Mouse (Mus musculus): ENCODE results near the gene Prr29. TPM values are rescaled to one million over a fixed set of nuclear protein-coding genes. Genes with fewer than 3 reads are reported as not detected.
"Not testable (repeated sequence)": the region's sequence is repeated elsewhere in the genome, so short reads cannot be mapped to it uniquely, and the experiment has no call there.

The Prr29 gene
- polyA plus RNA-seq, 1 experiment from 2014 or later = not detected

- H3K27ac ChIP-seq = no peak within 1 kb of the TSS
- ATAC-seq (ENCODE audit: insufficient number of reproducible peaks, insufficient read depth, low FRiP score, low TSS enrichment) = no peak
These were observed 22.5 kb downstream of the Prr29 start, which contains the start of gene Icam2 for GRCm38 (mm10) chr11:106387791-106388216. Gene Icam2, minus strand, starts transcription at chr11:106388075.

GRCm38 (mm10) chr11:106389611-106390010 lies 24.3 kb downstream of the Prr29 start:
- H3K4me3 ChIP-seq = no peak overlapping the region
- 22% methylated on average over 3 of the region's 3 CpGs for WGBS
- peaks cover 7% of the 10 kb centered on the region; the same call in 1 of the 2 replicates for H3K4me1 ChIP-seq
- no peaks in the 10 kb centered on the region for H3K36me3 ChIP-seq
- ATAC-seq (ENCODE audit: insufficient number of reproducible peaks, insufficient read depth, low FRiP score, low TSS enrichment) = no peak
- H3K9ac ChIP-seq = no peak overlapping the region
- H3K27me3 ChIP-seq = no peaks in the 10 kb centered on the region
- H3K9me3 ChIP-seq = no peaks in the 10 kb centered on the region
- no peak overlapping the region; the same call in 1 of the 2 replicates for H3K27ac ChIP-seq
- H3K4me2 ChIP-seq (replicated peaks) = no peak overlapping the region

More at GRCm38 (mm10) chr11:106387791-106388216, 22.5 kb downstream of the Prr29 start, which contains the start of gene Icam2:
- Histone ChIP-seq H3K4me3 (no peak within 1 kb of the TSS), H3K9me3 (no peaks in the 10 kb centered on the region), H3K27me3 (no peaks in the 10 kb centered on the region), H3K4me1 (peaks cover 10% of the 10 kb centered on the region; the same call in 1 of the 2 replicates), H3K4me2 (replicated peaks) (no peak within 1 kb of the TSS), H3K36me3 (no peaks in the 10 kb centered on the region), H3K9ac (no peak within 1 kb of the TSS)
- 61% methylated on average over 6 of the region's 6 CpGs for WGBS

- H3K9ac ChIP-seq = no peak overlapping the region
- 61% methylated on average over 3 of the region's 3 CpGs for WGBS
- ATAC-seq (ENCODE audit: insufficient number of reproducible peaks, insufficient read depth, low FRiP score, low TSS enrichment) = no peak
- H3K4me3 ChIP-seq = no peak overlapping the region
- H3K27ac ChIP-seq = no peak overlapping the region
- H3K9me3 ChIP-seq = no peaks in the 10 kb centered on the region
- no peaks in the 10 kb centered on the region for H3K27me3 ChIP-seq
- no peak overlapping the region for H3K4me2 ChIP-seq (replicated peaks)
- peaks cover 7% of the 10 kb centered on the region; the same call in 1 of the 2 replicates for H3K4me1 ChIP-seq
- H3K36me3 ChIP-seq = no peaks in the 10 kb centered on the region
These were observed 25.5 kb downstream of the Prr29 start for GRCm38 (mm10) chr11:106390757-106391156.

- H3K27me3 ChIP-seq = no peaks in the 10 kb centered on the region
These were observed 26.4 kb downstream of the Prr29 start for GRCm38 (mm10) chr11:106391546-106392188.

GRCm38 (mm10) chr11:106392597-106393330 lies 27.5 kb downstream of the Prr29 start:
- Histone ChIP-seq H3K9ac (no peak overlapping the region), H3K4me2 (replicated peaks) (no peak overlapping the region), H3K36me3 (no peaks in the 10 kb centered on the region), H3K9me3 (no peaks in the 10 kb centered on the region), H3K4me1 (peaks cover 7% of the 10 kb centered on the region; the same call in 1 of the 2 replicates), H3K27me3 (no peaks in the 10 kb centered on the region), H3K4me3 (no peak overlapping the region), H3K27ac (no peak overlapping the region)
- WGBS = 60% methylated on average over 7 of the region's 7 CpGs
- no peak for ATAC-seq (ENCODE audit: insufficient number of reproducible peaks, insufficient read depth, low FRiP score, low TSS enrichment)

More at GRCm38 (mm10) chr11:106391546-106392188, 26.4 kb downstream of the Prr29 start:
- Histone ChIP-seq H3K4me2 (replicated peaks) (no peak overlapping the region), H3K36me3 (no peaks in the 10 kb centered on the region), H3K4me1 (peaks cover 7% of the 10 kb centered on the region; the same call in 1 of the 2 replicates), H3K4me3 (no peak overlapping the region), H3K9ac (no peak overlapping the region), H3K27ac (no peak overlapping the region), H3K9me3 (no peaks in the 10 kb centered on the region)
- WGBS = 33% methylated on average over 6 of the region's 6 CpGs
- ATAC-seq (ENCODE audit: insufficient number of reproducible peaks, insufficient read depth, low FRiP score, low TSS enrichment) = no peak

DNA sequence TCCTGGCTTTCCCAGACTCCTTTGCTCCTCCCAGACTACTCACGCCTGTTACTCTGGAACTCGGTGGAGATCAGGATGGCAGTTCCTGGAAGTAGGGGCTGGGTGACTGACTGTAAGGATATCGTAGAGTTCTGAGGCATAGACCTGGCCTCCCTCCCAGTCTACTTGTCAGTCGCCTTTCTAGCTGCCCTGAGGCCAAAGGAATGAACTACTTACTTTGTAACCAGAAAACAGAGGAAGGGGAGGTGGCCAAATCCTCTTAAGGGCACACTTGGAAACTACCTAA lies 28.0 kb downstream of the Prr29 start:
- H3K36me3 ChIP-seq = 0 out of 2 replicates have a peak, but pooled peaks cover 2% of the 10 kb centered on the region
- no peak for ATAC-seq (ENCODE audit: insufficient number of reproducible peaks, insufficient read depth, low FRiP score, low TSS enrichment)
- H3K4me1 ChIP-seq = peaks cover 7% of the 10 kb centered on the region; the same call in 1 of the 2 replicates
- no peak overlapping the region for H3K9ac ChIP-seq
- H3K27ac ChIP-seq = no peak overlapping the region
- no peak overlapping the region for H3K4me3 ChIP-seq
- no peaks in the 10 kb centered on the region for H3K27me3 ChIP-seq
- WGBS = 49% methylated on average over 4 of the region's 4 CpGs
- no peaks in the 10 kb centered on the region for H3K9me3 ChIP-seq
- no peak overlapping the region for H3K4me2 ChIP-seq (replicated peaks)

GRCm38 (mm10) chr11:106394055-106394454 lies 28.8 kb downstream of the Prr29 start:
- ATAC-seq (ENCODE audit: insufficient number of reproducible peaks, insufficient read depth, low FRiP score, low TSS enrichment) = not testable (repeated sequence)
- 74% methylated on average over 2 of the region's 2 CpGs for WGBS

GRCm38 (mm10) chr11:106397656-106398055 lies 32.4 kb downstream of the Prr29 start:
- Histone ChIP-seq H3K4me3 (no peak overlapping the region), H3K36me3 (peaks cover 12% of the 10 kb centered on the region), H3K4me2 (replicated peaks) (no peak overlapping the region), H3K27me3 (no peaks in the 10 kb centered on the region), H3K9ac (no peak overlapping the region), H3K4me1 (no peaks in the 10 kb centered on the region), H3K27ac (no peak overlapping the region), H3K9me3 (no peaks in the 10 kb centered on the region)
- 80% methylated on average over 3 of the region's 3 CpGs for WGBS
- ATAC-seq (ENCODE audit: insufficient number of reproducible peaks, insufficient read depth, low FRiP score, low TSS enrichment) = no peak

More at GRCm38 (mm10) chr11:106394055-106394454, 28.8 kb downstream of the Prr29 start:
- H3K9ac ChIP-seq; H3K27ac ChIP-seq; H3K4me1 ChIP-seq; H3K9me3 ChIP-seq; H3K4me2 ChIP-seq (replicated peaks); H3K36me3 ChIP-seq; H3K27me3 ChIP-seq; H3K4me3 ChIP-seq: not testable (repeated sequence)

DNA sequence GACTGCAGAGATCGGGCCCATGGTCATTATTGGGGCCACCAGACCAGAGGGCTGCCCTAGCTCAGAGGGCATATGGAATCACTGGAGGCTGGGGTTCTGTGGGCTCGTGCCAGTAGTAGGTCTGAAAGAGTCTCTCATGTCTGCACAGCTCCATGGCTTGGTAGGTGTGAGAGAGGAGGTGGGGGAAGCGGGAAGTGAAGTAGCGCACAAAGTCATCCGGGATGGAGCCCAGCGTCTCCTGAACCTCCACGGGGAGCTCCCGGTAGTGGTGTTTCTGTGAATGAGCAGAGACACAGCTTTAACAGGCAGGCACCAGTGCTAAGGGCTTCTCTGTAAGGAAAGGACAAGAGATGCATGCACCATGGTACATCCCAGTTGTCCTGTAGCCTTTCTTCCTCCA lies 33.2 kb downstream of the Prr29 start:
- no peaks in the 10 kb centered on the region for H3K27me3 ChIP-seq
- WGBS = 87% methylated on average over 8 of the region's 8 CpGs
- no peak for ATAC-seq (ENCODE audit: insufficient number of reproducible peaks, insufficient read depth, low FRiP score, low TSS enrichment)
- no peak overlapping the region for H3K4me2 ChIP-seq (replicated peaks)
- H3K36me3 ChIP-seq = peaks cover 19% of the 10 kb centered on the region
- no peaks in the 10 kb centered on the region for H3K4me1 ChIP-seq
- no peak overlapping the region for H3K27ac ChIP-seq
- no peak overlapping the region for H3K9ac ChIP-seq
- no peak overlapping the region for H3K4me3 ChIP-seq
- H3K9me3 ChIP-seq = no peaks in the 10 kb centered on the region

DNA sequence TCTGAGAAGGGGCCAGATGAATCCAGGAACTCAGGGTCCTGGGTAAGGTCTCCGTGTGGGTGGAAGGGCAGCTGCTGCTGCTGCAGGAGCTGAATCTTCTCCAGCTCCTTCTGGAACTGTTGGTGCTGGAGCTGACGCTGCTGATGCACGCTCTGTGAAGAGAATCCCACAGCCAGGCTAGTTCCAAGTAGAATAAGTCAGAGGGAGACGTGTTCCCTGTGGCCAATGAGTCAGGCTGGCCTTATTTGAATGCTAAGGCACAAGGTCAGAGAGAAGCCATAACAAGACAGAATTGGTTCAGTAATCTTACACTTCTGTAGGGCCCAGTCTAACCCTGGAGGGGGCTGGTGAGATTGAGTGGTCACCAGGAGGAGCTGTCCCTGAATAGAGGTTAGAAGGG lies 44.7 kb downstream of the Prr29 start:
- H3K9me3 ChIP-seq = no peaks in the 10 kb centered on the region
- WGBS = 63% methylated on average over 4 of the region's 4 CpGs
- no peaks in the 10 kb centered on the region for H3K4me1 ChIP-seq
- no peak overlapping the region for H3K4me2 ChIP-seq (replicated peaks)
- no peak overlapping the region for H3K4me3 ChIP-seq
- H3K27me3 ChIP-seq = no peaks in the 10 kb centered on the region
- no peak for ATAC-seq (ENCODE audit: insufficient number of reproducible peaks, insufficient read depth, low FRiP score, low TSS enrichment)
- H3K36me3 ChIP-seq = peaks cover 32% of the 10 kb centered on the region
- no peak overlapping the region for H3K9ac ChIP-seq
- H3K27ac ChIP-seq = no peak overlapping the region

GRCm38 (mm10) chr11:106410507-106410906 lies 45.2 kb downstream of the Prr29 start:
- ATAC-seq (ENCODE audit: insufficient number of reproducible peaks, insufficient read depth, low FRiP score, low TSS enrichment) = no peak
- peaks cover 29% of the 10 kb centered on the region for H3K36me3 ChIP-seq
- WGBS = 80% methylated on average over 3 of the region's 3 CpGs
- no peak overlapping the region for H3K27ac ChIP-seq
- H3K4me3 ChIP-seq = no peak overlapping the region
- no peaks in the 10 kb centered on the region for H3K4me1 ChIP-seq
- H3K9ac ChIP-seq = no peak overlapping the region
- H3K9me3 ChIP-seq = no peaks in the 10 kb centered on the region
- no peak overlapping the region for H3K4me2 ChIP-seq (replicated peaks)
- no peaks in the 10 kb centered on the region for H3K27me3 ChIP-seq

- 83% methylated on average over 2 of the region's 2 CpGs for WGBS
- Histone ChIP-seq H3K4me1 (no peaks in the 10 kb centered on the region), H3K27ac (no peak overlapping the region), H3K9me3 (no peaks in the 10 kb centered on the region), H3K4me2 (replicated peaks) (no peak overlapping the region), H3K9ac (no peak overlapping the region), H3K27me3 (no peaks in the 10 kb centered on the region), H3K36me3 (peaks cover 23% of the 10 kb centered on the region), H3K4me3 (no peak overlapping the region)
- ATAC-seq (ENCODE audit: insufficient number of reproducible peaks, insufficient read depth, low FRiP score, low TSS enrichment) = no peak
These were observed 45.9 kb downstream of the Prr29 start for GRCm38 (mm10) chr11:106411157-106411556.
